Mouse (Mus musculus): ENCODE measurements around the gene Pdlim3. TPM values are rescaled to one million over a fixed set of nuclear protein-coding genes. Genes with fewer than 3 reads are reported as not detected.
A peak's percentile ranks its signal among the peaks of the same experiment; 100 is the strongest.
"Not testable (repeated sequence)": the region's sequence is repeated elsewhere in the genome, so short reads cannot be mapped to it uniquely, and the experiment has no call there.

Pdlim3 gene
- polyA plus RNA-seq, 1 experiment from 2014 or later: 30.9 TPM

- H3K27ac ChIP-seq (ENCODE audit: low read depth): no peak overlapping the region
- no peak overlapping the region for H3K4me2 ChIP-seq
- ATAC-seq (ENCODE audit: insufficient read depth) (no peak), DNase-seq (peak; percentile 59)
- no peaks in the 10 kb centered on the region for H3K27me3 ChIP-seq (ENCODE audit: insufficient read depth, low read length)
- peaks cover 4% of the 10 kb centered on the region; the same call in 1 of the 2 replicates for H3K4me1 ChIP-seq (ENCODE audit: insufficient read depth)
- H3K4me3 ChIP-seq (ENCODE audit: low read depth, low read length): no peak overlapping the region
- H3K36me3 ChIP-seq (ENCODE audit: insufficient read depth): no peaks in the 10 kb centered on the region
- H3K9ac ChIP-seq: no peak overlapping the region
- TF ChIP-seq CTCF (IDR thresholded peaks at IDR 0.05; ENCODE audit: low read depth): no peak
- 23% methylated on average over 9 of the region's 9 CpGs for WGBS
- no peaks in the 10 kb centered on the region for H3K9me3 ChIP-seq (ENCODE audit: low read depth, low read length)
Observed at GRCm38 (mm10) chr8:45858391-45858790, 26.9 kb upstream of the Pdlim3 start.

- not testable (repeated sequence) for DNase-seq; H3K27me3 ChIP-seq (ENCODE audit: insufficient read depth, low read length); H3K27ac ChIP-seq (ENCODE audit: low read depth); ATAC-seq (ENCODE audit: insufficient read depth); H3K36me3 ChIP-seq (ENCODE audit: insufficient read depth); H3K9ac ChIP-seq; H3K9me3 ChIP-seq (ENCODE audit: low read depth, low read length); H3K4me2 ChIP-seq; H3K4me3 ChIP-seq (ENCODE audit: low read depth, low read length)
- 62% methylated on average over 11 of the region's 11 CpGs for WGBS
- H3K4me1 ChIP-seq (ENCODE audit: insufficient read depth): peaks cover 12% of the 10 kb centered on the region; the same call in 1 of the 2 replicates
Observed at GRCm38 (mm10) chr8:45871587-45871986, 13.7 kb upstream of the Pdlim3 start.

- no peak overlapping the region for H3K27ac ChIP-seq (ENCODE audit: low read depth)
- no peak overlapping the region for H3K4me2 ChIP-seq
Observed at GRCm38 (mm10) chr8:45872077-45872476, 13.2 kb upstream of the Pdlim3 start.

GRCm38 (mm10) chr8:45874945-45875626 is 10.2 kb upstream of the Pdlim3 start:
- Histone ChIP-seq H3K9me3 (ENCODE audit: low read depth, low read length) (no peaks in the 10 kb centered on the region), H3K36me3 (ENCODE audit: insufficient read depth) (no peaks in the 10 kb centered on the region), H3K4me1 (ENCODE audit: insufficient read depth) (peaks cover 12% of the 10 kb centered on the region; the same call in 1 of the 2 replicates), H3K27ac (ENCODE audit: low read depth) (peak overlapping the region; percentile 92), H3K9ac (no peak overlapping the region), H3K4me3 (ENCODE audit: low read depth, low read length) (no peak overlapping the region), H3K27me3 (ENCODE audit: insufficient read depth, low read length) (no peaks in the 10 kb centered on the region), H3K4me2 (peak overlapping the region; percentile 1; the same call in 1 of the 2 replicates)
- no peak for TF ChIP-seq CTCF (IDR thresholded peaks at IDR 0.05; ENCODE audit: low read depth)
- 36% methylated on average over 10 of the region's 10 CpGs for WGBS
- DNase-seq (peak; percentile 94), ATAC-seq (ENCODE audit: insufficient read depth) (peak; percentile 83)

More at GRCm38 (mm10) chr8:45872077-45872476, 13.2 kb upstream of the Pdlim3 start:
- Histone ChIP-seq H3K36me3 (ENCODE audit: insufficient read depth) (no peaks in the 10 kb centered on the region), H3K9ac (no peak overlapping the region), H3K27me3 (ENCODE audit: insufficient read depth, low read length) (no peaks in the 10 kb centered on the region), H3K9me3 (ENCODE audit: low read depth, low read length) (no peaks in the 10 kb centered on the region), H3K4me1 (ENCODE audit: insufficient read depth) (peaks cover 12% of the 10 kb centered on the region; the same call in 1 of the 2 replicates), H3K4me3 (ENCODE audit: low read depth, low read length) (no peak overlapping the region)
- DNase-seq (peak; percentile 48), ATAC-seq (ENCODE audit: insufficient read depth) (peak; percentile 64; the same call in 1 of the 2 replicates)
- WGBS: 43% methylated on average over 7 of the region's 7 CpGs
- TF ChIP-seq CTCF (IDR thresholded peaks at IDR 0.05; ENCODE audit: low read depth): no peak

GRCm38 (mm10) chr8:45876397-45876796 is 8.9 kb upstream of the Pdlim3 start:
- Histone ChIP-seq H3K4me1 (ENCODE audit: insufficient read depth) (peaks cover 12% of the 10 kb centered on the region; the same call in 1 of the 2 replicates), H3K36me3 (ENCODE audit: insufficient read depth) (no peaks in the 10 kb centered on the region), H3K9ac (no peak overlapping the region), H3K27me3 (ENCODE audit: insufficient read depth, low read length) (no peaks in the 10 kb centered on the region), H3K4me3 (ENCODE audit: low read depth, low read length) (no peak overlapping the region), H3K9me3 (ENCODE audit: low read depth, low read length) (no peaks in the 10 kb centered on the region), H3K27ac (ENCODE audit: low read depth) (peak overlapping the region; percentile 8; the same call in 1 of the 2 replicates), H3K4me2 (no peak overlapping the region)
- no peak for TF ChIP-seq CTCF (IDR thresholded peaks at IDR 0.05; ENCODE audit: low read depth)
- WGBS: 82% methylated on average over 5 of the region's 5 CpGs
- no peak for DNase-seq
- no peak for ATAC-seq (ENCODE audit: insufficient read depth)

- Histone ChIP-seq H3K9ac (no peak overlapping the region), H3K4me3 (ENCODE audit: low read depth, low read length) (no peak overlapping the region), H3K27me3 (ENCODE audit: insufficient read depth, low read length) (no peaks in the 10 kb centered on the region), H3K27ac (ENCODE audit: low read depth) (no peak overlapping the region), H3K36me3 (ENCODE audit: insufficient read depth) (no peaks in the 10 kb centered on the region), H3K4me2 (no peak overlapping the region), H3K4me1 (ENCODE audit: insufficient read depth) (0 out of 2 replicates have a peak, but pooled peaks cover 4% of the 10 kb centered on the region), H3K9me3 (ENCODE audit: low read depth, low read length) (no peaks in the 10 kb centered on the region)
- 84% methylated on average over 7 of the region's 7 CpGs for WGBS
- DNase-seq (no peak), ATAC-seq (ENCODE audit: insufficient read depth) (no peak)
- TF ChIP-seq CTCF (IDR thresholded peaks at IDR 0.05; ENCODE audit: low read depth): no peak
Observed at GRCm38 (mm10) chr8:45877680-45878079, 7.6 kb upstream of the Pdlim3 start.

- no peaks in the 10 kb centered on the region for H3K27me3 ChIP-seq (ENCODE audit: insufficient read depth, low read length)
- WGBS: 78% methylated on average over 3 of the region's 3 CpGs
- no peak overlapping the region for H3K9ac ChIP-seq
- no peak for TF ChIP-seq CTCF (IDR thresholded peaks at IDR 0.05; ENCODE audit: low read depth)
- no peaks in the 10 kb centered on the region for H3K9me3 ChIP-seq (ENCODE audit: low read depth, low read length)
- H3K4me2 ChIP-seq: no peak overlapping the region
- ATAC-seq (ENCODE audit: insufficient read depth) (no peak), DNase-seq (no peak)
- no peak overlapping the region for H3K4me3 ChIP-seq (ENCODE audit: low read depth, low read length)
- no peaks in the 10 kb centered on the region for H3K36me3 ChIP-seq (ENCODE audit: insufficient read depth)
- H3K27ac ChIP-seq (ENCODE audit: low read depth): no peak overlapping the region
- no peaks in the 10 kb centered on the region for H3K4me1 ChIP-seq (ENCODE audit: insufficient read depth)
Observed at GRCm38 (mm10) chr8:45880457-45880856, 4.8 kb upstream of the Pdlim3 start.

Measured in lung, embryonic 14.5 days (tissue).